Mouse (Mus musculus): ENCODE measurements around the gene Prlh. TPM values are rescaled to one million over a fixed set of nuclear protein-coding genes. Genes with fewer than 3 reads are reported as not detected.

The Prlh gene
- polyA plus RNA-seq, 1 experiment from 2014 or later, result not detected

- Histone ChIP-seq H3K27me3 (ENCODE audit: control insufficient read depth, insufficient read depth, low read length) (no peaks in the 10 kb centered on the region), H3K4me2 (ENCODE audit: low read depth, low read length) (no peak overlapping the region), H3K4me1 (ENCODE audit: control insufficient read depth, insufficient read depth, low read length) (peaks cover 9% of the 10 kb centered on the region), H3K27ac (ENCODE audit: low read depth, low read length) (no peak overlapping the region), H3K9me3 (ENCODE audit: control insufficient read depth, low read length) (no peaks in the 10 kb centered on the region), H3K9ac (replicated peaks; ENCODE audit: low read depth, low read length) (no peak overlapping the region), H3K36me3 (ENCODE audit: control insufficient read depth, insufficient read depth, low read length) (no peaks in the 10 kb centered on the region), H3K4me3 (ENCODE audit: low read depth, low read length) (no peak overlapping the region)
- ATAC-seq (ENCODE audit: low read depth), result no peak
- 93% methylated on average over 3 of the region's 3 CpGs for WGBS
Measured at GRCm38 (mm10) chr1:91001101-91001500, 48.2 kb downstream of the Prlh start.

- Histone ChIP-seq H3K9me3 (ENCODE audit: control insufficient read depth, low read length) (no peaks in the 10 kb centered on the region), H3K4me1 (ENCODE audit: control insufficient read depth, insufficient read depth, low read length) (peaks cover 9% of the 10 kb centered on the region), H3K9ac (replicated peaks; ENCODE audit: low read depth, low read length) (no peak overlapping the region), H3K36me3 (ENCODE audit: control insufficient read depth, insufficient read depth, low read length) (no peaks in the 10 kb centered on the region), H3K27me3 (ENCODE audit: control insufficient read depth, insufficient read depth, low read length) (no peaks in the 10 kb centered on the region), H3K4me2 (ENCODE audit: low read depth, low read length) (no peak overlapping the region), H3K27ac (ENCODE audit: low read depth, low read length) (no peak overlapping the region), H3K4me3 (ENCODE audit: low read depth, low read length) (no peak overlapping the region)
- ATAC-seq (ENCODE audit: low read depth), result no peak
- 83% methylated on average over 3 of the region's 3 CpGs for WGBS
Measured at GRCm38 (mm10) chr1:91001871-91002539, 49.1 kb downstream of the Prlh start.

DNA sequence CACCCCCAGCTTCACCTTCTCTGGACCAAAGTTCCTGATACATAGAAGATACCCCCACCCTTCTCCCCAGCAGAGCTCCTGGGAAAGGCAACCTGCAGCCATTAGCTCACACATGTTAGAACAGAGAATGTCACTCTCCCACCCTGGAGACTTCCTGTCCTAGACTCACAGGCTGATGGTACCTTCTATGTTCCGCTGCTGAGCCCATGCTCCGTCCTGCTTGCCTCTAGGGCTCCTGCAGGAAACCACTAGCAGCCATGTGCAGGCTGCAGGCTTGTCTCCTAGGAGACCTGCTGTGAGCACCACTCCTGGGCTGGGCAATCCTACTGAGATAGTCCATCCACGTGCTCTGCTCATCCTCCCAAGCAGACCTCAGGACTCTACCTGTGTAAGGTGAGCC is 49.7 kb downstream of the Prlh start:
- H3K9me3 ChIP-seq (ENCODE audit: control insufficient read depth, low read length), result no peaks in the 10 kb centered on the region
- H3K27ac ChIP-seq (ENCODE audit: low read depth, low read length), result no peak overlapping the region
- WGBS, result 91% methylated on average over 3 of the region's 3 CpGs
- H3K4me1 ChIP-seq (ENCODE audit: control insufficient read depth, insufficient read depth, low read length), result peaks cover 9% of the 10 kb centered on the region
- no peaks in the 10 kb centered on the region for H3K36me3 ChIP-seq (ENCODE audit: control insufficient read depth, insufficient read depth, low read length)
- H3K4me2 ChIP-seq (ENCODE audit: low read depth, low read length), result no peak overlapping the region
- no peak for ATAC-seq (ENCODE audit: low read depth)
- H3K9ac ChIP-seq (replicated peaks; ENCODE audit: low read depth, low read length), result no peak overlapping the region
- H3K27me3 ChIP-seq (ENCODE audit: control insufficient read depth, insufficient read depth, low read length), result no peaks in the 10 kb centered on the region
- no peak overlapping the region for H3K4me3 ChIP-seq (ENCODE audit: low read depth, low read length)

Other genes with a start within 250 kb of the Prlh start
- gene Col6a3, start 109.1 kb upstream of the Prlh start, polyA plus RNA-seq (2014; fragmentation: Nextera tagmentation; extraction: Ambion mirVana), result 1.1 and 16.9 TPM in 2 replicates
- gene Mlph, start 38.0 kb upstream of the Prlh start, polyA plus RNA-seq (2014; fragmentation: Nextera tagmentation; extraction: Ambion mirVana), result 0.26 TPM in 1 of 2 replicates, not detected in the other
- 0.13 TPM in 1 of 2 replicates, not detected in the other for gene Rab17, start 16.6 kb downstream of the Prlh start, polyA plus RNA-seq (2014; fragmentation: Nextera tagmentation; extraction: Ambion mirVana)
- gene Lrrfip1, start 45.6 kb downstream of the Prlh start, polyA plus RNA-seq (2014; fragmentation: Nextera tagmentation; extraction: Ambion mirVana), result 41.4 and 50.4 TPM in 2 replicates
- 0.06 and 0.39 TPM in 2 replicates for gene Rbm44, start 192.0 kb downstream of the Prlh start, polyA plus RNA-seq (2014; fragmentation: Nextera tagmentation; extraction: Ambion mirVana)
- 8.3 and 15.8 TPM in 2 replicates for gene Ramp1, start 226.7 kb downstream of the Prlh start, polyA plus RNA-seq (2014; fragmentation: Nextera tagmentation; extraction: Ambion mirVana)

Measured in neural tube, embryonic 14.5 days (tissue).